20 mouse cellular contexts compared by ENCODE assay signal in genomic region chr14:74255000-74255399, GRCm38 (mm10).
DNase-seq lines count a peak whose midpoint lies in the region; ATAC-seq lines count a peak whose summit lies in the region.
"Had no signal": no experiment of that assay in that cellular context is flagged by ENCODE, and none has a peak within 500 bp of the region (broad histone marks: within the 10 kb centered on the region; RNA-seq: fewer than 3 reads in every experiment).

No protein-coding gene starts in this region.

- ATAC-seq in common myeloid progenitor, adult 5-6 weeks (replicated peaks; ENCODE audit: low read depth, poor library complexity, severe bottlenecking), result peak; percentile 83
- peak; percentile 71 for ATAC-seq in granulocyte monocyte progenitor cell, adult 5-6 weeks (replicated peaks; ENCODE audit: poor library complexity, severe bottlenecking)
- ATAC-seq in megakaryocyte, adult 5-6 weeks (ENCODE audit: poor library complexity, severe bottlenecking), result peak; percentile 56
- peak; percentile 70 for ATAC-seq in megakaryocyte progenitor cell, adult 5-6 weeks (replicated peaks; ENCODE audit: poor library complexity)
- ATAC-seq: activated CD4-positive, CD25-positive, alpha-beta regulatory T cell, adult 4 months; CD4-positive, CD25-positive, alpha-beta regulatory T cell, adult 4 months; Patski had no signal

- no peak for DNase-seq in kidney, postnatal 25 days
- DNase-seq in right cerebral cortex, postnatal 10 days (ENCODE audit: low spot score in 2 of 2), result no peak
- DNase-seq in cerebellum, adult 11-12 months, result no peak
- DNase-seq in right cerebral cortex, adult 2 months (ENCODE audit: low spot score in 2 of 2), result no peak
- DNase-seq: adrenal gland, adult 2 months; adrenal gland, adult 8-10 months; adrenal gland, postnatal 10 days; adrenal gland, postnatal 14 days; adrenal gland, postnatal 25 days; adrenal gland, postnatal 36 days; B cell, adult 2 months; cerebellum, adult 11 months; cerebellum, adult 18-20 months had no signal
